Mouse (Mus musculus): ENCODE data around the gene Slc4a4. TPM values are rescaled to one million over a fixed set of nuclear protein-coding genes. Genes with fewer than 3 reads are reported as not detected.

The Slc4a4 gene
- total and polyA plus RNA-seq, 2 experiments from 2014 or later, result 4.4 to 10.6 TPM

GRCm38 (mm10) chr5:89096371-89096770 is 209.8 kb downstream of the Slc4a4 start:
- H3K9me3 ChIP-seq (replicated peaks; ENCODE audit: control insufficient read depth, low read length), result no peaks in the 10 kb centered on the region
- H3K4me2 ChIP-seq (ENCODE audit: low read depth, low read length), result no peak overlapping the region
- H3K27me3 ChIP-seq (ENCODE audit: control insufficient read depth, insufficient read depth, low read length), result no peaks in the 10 kb centered on the region
- ATAC-seq (ENCODE audit: insufficient read depth, low read depth) (no peak), DNase-seq (ENCODE audit: low spot score) (no peak)
- no peaks in the 10 kb centered on the region for H3K36me3 ChIP-seq (replicated peaks; ENCODE audit: control insufficient read depth, insufficient read depth, low read length)
- TF ChIP-seq CTCF (IDR thresholded peaks at IDR 0.05; ENCODE audit: low read depth), result no peak
- no peak for TF ChIP-seq EP300 (IDR thresholded peaks at IDR 0.05; ENCODE audit: low read depth)
- no peak overlapping the region for H3K9ac ChIP-seq (replicated peaks; ENCODE audit: low read depth, low read length)
- no peak overlapping the region for H3K4me3 ChIP-seq (ENCODE audit: low read depth, low read length)
- no peaks in the 10 kb centered on the region for H3K4me1 ChIP-seq (ENCODE audit: control insufficient read depth, insufficient read depth)
- H3K27ac ChIP-seq (ENCODE audit: low read depth), result no peak overlapping the region

GRCm38 (mm10) chr5:89097291-89097690 is 210.7 kb downstream of the Slc4a4 start:
- 83% methylated on average over 3 of the region's 3 CpGs for WGBS
- TF ChIP-seq EP300 (IDR thresholded peaks at IDR 0.05; ENCODE audit: low read depth) (no peak), CTCF (IDR thresholded peaks at IDR 0.05; ENCODE audit: low read depth) (no peak)
- H3K4me1 ChIP-seq (ENCODE audit: control insufficient read depth, insufficient read depth), result no peaks in the 10 kb centered on the region
- H3K4me3 ChIP-seq (ENCODE audit: low read depth, low read length), result no peak overlapping the region
- no peak overlapping the region for H3K9ac ChIP-seq (replicated peaks; ENCODE audit: low read depth, low read length)
- no peaks in the 10 kb centered on the region for H3K36me3 ChIP-seq (replicated peaks; ENCODE audit: control insufficient read depth, insufficient read depth, low read length)
- H3K27ac ChIP-seq (ENCODE audit: low read depth), result no peak overlapping the region
- no peak for ATAC-seq (ENCODE audit: insufficient read depth, low read depth)
- H3K27me3 ChIP-seq (ENCODE audit: control insufficient read depth, insufficient read depth, low read length), result no peaks in the 10 kb centered on the region
- DNase-seq (ENCODE audit: low spot score), result no peak
- H3K4me2 ChIP-seq (ENCODE audit: low read depth, low read length), result no peak overlapping the region
- H3K9me3 ChIP-seq (replicated peaks; ENCODE audit: control insufficient read depth, low read length), result no peaks in the 10 kb centered on the region

GRCm38 (mm10) chr5:89098121-89098520 is 211.5 kb downstream of the Slc4a4 start:
- Histone ChIP-seq H3K36me3 (replicated peaks; ENCODE audit: control insufficient read depth, insufficient read depth, low read length) (no peaks in the 10 kb centered on the region), H3K4me2 (ENCODE audit: low read depth, low read length) (no peak overlapping the region), H3K9ac (replicated peaks; ENCODE audit: low read depth, low read length) (no peak overlapping the region), H3K27me3 (ENCODE audit: control insufficient read depth, insufficient read depth, low read length) (no peaks in the 10 kb centered on the region), H3K9me3 (replicated peaks; ENCODE audit: control insufficient read depth, low read length) (no peaks in the 10 kb centered on the region), H3K4me3 (ENCODE audit: low read depth, low read length) (no peak overlapping the region), H3K4me1 (ENCODE audit: control insufficient read depth, insufficient read depth) (peaks cover under 1% of the 10 kb centered on the region; the same call in 1 of the 2 replicates), H3K27ac (ENCODE audit: low read depth) (no peak overlapping the region)
- TF ChIP-seq CTCF (IDR thresholded peaks at IDR 0.05; ENCODE audit: low read depth), result no peak
- TF ChIP-seq EP300 (IDR thresholded peaks at IDR 0.05; ENCODE audit: low read depth), result no peak
- ATAC-seq (ENCODE audit: insufficient read depth, low read depth), result no peak
- WGBS, result 87% methylated on average over 4 of the region's 4 CpGs
- no peak for DNase-seq (ENCODE audit: low spot score)

- ATAC-seq (ENCODE audit: insufficient read depth, low read depth), result no peak
- no peaks in the 10 kb centered on the region for H3K27me3 ChIP-seq (ENCODE audit: control insufficient read depth, insufficient read depth, low read length)
- no peak overlapping the region for H3K9ac ChIP-seq (replicated peaks; ENCODE audit: low read depth, low read length)
- no peak overlapping the region for H3K4me2 ChIP-seq (ENCODE audit: low read depth, low read length)
- TF ChIP-seq EP300 (IDR thresholded peaks at IDR 0.05; ENCODE audit: low read depth) (no peak), CTCF (IDR thresholded peaks at IDR 0.05; ENCODE audit: low read depth) (no peak)
- WGBS, result 87% methylated on average over 3 of the region's 3 CpGs
- H3K36me3 ChIP-seq (replicated peaks; ENCODE audit: control insufficient read depth, insufficient read depth, low read length), result no peaks in the 10 kb centered on the region
- no peak overlapping the region for H3K27ac ChIP-seq (ENCODE audit: low read depth)
- no peak for DNase-seq (ENCODE audit: low spot score)
- peaks cover 11% of the 10 kb centered on the region; the same call in 1 of the 2 replicates for H3K4me1 ChIP-seq (ENCODE audit: control insufficient read depth, insufficient read depth)
- no peak overlapping the region for H3K4me3 ChIP-seq (ENCODE audit: low read depth, low read length)
- no peaks in the 10 kb centered on the region for H3K9me3 ChIP-seq (replicated peaks; ENCODE audit: control insufficient read depth, low read length)
Measured at GRCm38 (mm10) chr5:89099886-89100285, 213.3 kb downstream of the Slc4a4 start.

- Histone ChIP-seq H3K27me3 (ENCODE audit: control insufficient read depth, insufficient read depth, low read length) (no peaks in the 10 kb centered on the region), H3K36me3 (replicated peaks; ENCODE audit: control insufficient read depth, insufficient read depth, low read length) (no peaks in the 10 kb centered on the region), H3K4me3 (ENCODE audit: low read depth, low read length) (no peak overlapping the region), H3K9ac (replicated peaks; ENCODE audit: low read depth, low read length) (no peak overlapping the region), H3K4me2 (ENCODE audit: low read depth, low read length) (no peak overlapping the region), H3K27ac (ENCODE audit: low read depth) (no peak overlapping the region), H3K4me1 (ENCODE audit: control insufficient read depth, insufficient read depth) (peaks cover 18% of the 10 kb centered on the region), H3K9me3 (replicated peaks; ENCODE audit: control insufficient read depth, low read length) (no peaks in the 10 kb centered on the region)
- ATAC-seq (ENCODE audit: insufficient read depth, low read depth) (no peak), DNase-seq (ENCODE audit: low spot score) (no peak)
- no peak for TF ChIP-seq CTCF (IDR thresholded peaks at IDR 0.05; ENCODE audit: low read depth)
- 57% methylated on average over 4 of the region's 4 CpGs for WGBS
Measured at GRCm38 (mm10) chr5:89102560-89102959, 215.9 kb downstream of the Slc4a4 start.

GRCm38 (mm10) chr5:89105346-89105745 is 218.7 kb downstream of the Slc4a4 start:
- peaks cover 18% of the 10 kb centered on the region for H3K4me1 ChIP-seq (ENCODE audit: control insufficient read depth, insufficient read depth)
- no peak overlapping the region for H3K9ac ChIP-seq (replicated peaks; ENCODE audit: low read depth, low read length)
- WGBS, result 82% methylated on average over 9 of the region's 9 CpGs
- DNase-seq (ENCODE audit: low spot score), result no peak
- no peaks in the 10 kb centered on the region for H3K27me3 ChIP-seq (ENCODE audit: control insufficient read depth, insufficient read depth, low read length)
- H3K27ac ChIP-seq (ENCODE audit: low read depth), result no peak overlapping the region
- TF ChIP-seq EP300 (IDR thresholded peaks at IDR 0.05; ENCODE audit: low read depth), result no peak
- no peak for TF ChIP-seq CTCF (IDR thresholded peaks at IDR 0.05; ENCODE audit: low read depth)
- no peak for ATAC-seq (ENCODE audit: insufficient read depth, low read depth)
- no peak overlapping the region for H3K4me2 ChIP-seq (ENCODE audit: low read depth, low read length)
- no peaks in the 10 kb centered on the region for H3K36me3 ChIP-seq (replicated peaks; ENCODE audit: control insufficient read depth, insufficient read depth, low read length)
- no peaks in the 10 kb centered on the region for H3K9me3 ChIP-seq (replicated peaks; ENCODE audit: control insufficient read depth, low read length)
- no peak overlapping the region for H3K4me3 ChIP-seq (ENCODE audit: low read depth, low read length)
